Mouse (Mus musculus): ENCODE data around the gene Anapc16.
"Not testable (repeated sequence)": the region's sequence is repeated elsewhere in the genome, so short reads cannot be mapped to it uniquely, and the experiment has no call there.

Gene Anapc16

DNA sequence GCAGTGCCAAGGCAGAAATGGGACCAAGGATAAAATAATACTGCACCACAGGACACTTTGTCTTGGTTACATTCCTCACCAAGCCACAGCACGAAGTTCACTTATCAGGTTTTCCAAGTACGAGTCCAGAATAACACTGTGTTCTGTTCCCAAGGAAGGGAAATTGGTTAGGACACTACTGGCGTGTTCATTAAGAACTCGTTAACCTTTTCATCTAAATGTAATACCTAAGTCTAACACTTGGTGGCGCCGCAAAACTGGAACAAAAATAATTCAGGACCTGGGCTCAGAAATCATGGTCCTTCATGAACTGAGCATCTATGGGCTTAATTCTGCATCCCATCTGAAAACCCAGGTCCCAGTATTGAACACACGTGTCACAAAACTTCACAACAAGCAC, 5.3 kb downstream of the Anapc16 start:
- DNase-seq, result peak; percentile 87

DNA sequence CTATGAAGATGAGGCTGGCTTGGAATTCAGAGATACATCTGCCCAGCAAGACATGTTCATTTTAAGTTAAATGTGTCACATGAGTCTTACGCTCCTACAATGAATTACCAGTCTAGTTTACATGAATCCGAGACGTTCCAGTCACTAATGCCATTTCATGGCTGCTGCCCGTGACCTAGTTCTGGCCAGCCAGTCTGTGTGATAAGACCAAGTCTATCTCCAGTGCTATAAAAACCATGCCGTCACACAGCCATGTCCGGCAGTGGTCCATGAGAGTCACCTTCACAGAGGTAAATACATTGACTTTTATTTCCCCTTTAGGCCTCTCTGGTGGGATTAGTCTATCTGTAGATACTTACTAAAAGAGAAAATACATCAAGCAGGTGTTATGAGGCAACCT, 7.0 kb downstream of the Anapc16 start:
- DNase-seq, result no peak

DNA sequence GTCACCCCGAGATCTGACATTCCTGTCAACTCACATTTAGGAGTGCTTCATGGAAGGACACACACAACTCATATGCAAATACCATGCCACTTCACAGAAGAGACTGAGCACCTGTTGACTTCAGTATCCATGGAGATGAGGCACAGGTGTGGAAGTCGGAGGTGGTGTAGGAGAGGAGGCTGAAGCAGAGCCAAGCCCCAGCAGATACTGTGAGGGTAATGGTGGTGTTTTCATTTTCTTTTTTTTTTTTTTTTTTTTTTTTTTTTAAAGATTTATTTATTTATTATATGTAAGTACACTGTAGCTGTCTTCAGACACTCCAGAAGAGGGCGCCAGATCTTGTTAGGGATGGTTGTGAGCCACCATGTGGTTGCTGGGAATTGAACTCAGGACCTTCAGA, 9.1 kb downstream of the Anapc16 start:
- DNase-seq, result not testable (repeated sequence)

DNA sequence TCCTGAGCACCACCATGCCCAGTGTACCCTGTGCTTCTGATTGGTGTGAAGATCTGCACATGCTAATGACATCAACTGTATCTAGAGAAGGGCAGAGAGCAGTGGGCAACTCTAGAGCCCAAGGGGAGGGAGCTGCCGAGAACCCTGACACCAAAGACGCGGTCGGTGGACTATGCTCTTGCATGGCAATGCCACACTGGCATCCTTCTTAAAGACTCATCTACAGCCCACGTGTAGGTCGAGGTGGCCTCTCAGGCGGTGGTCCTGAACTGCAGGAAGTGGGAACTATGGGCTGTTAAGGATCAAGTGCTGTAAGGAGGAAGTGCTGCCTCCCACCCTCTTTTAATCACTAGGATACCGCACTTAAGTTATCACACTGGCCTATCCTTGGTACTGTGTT, 10.9 kb downstream of the Anapc16 start:
- DNase-seq, result no peak

DNA sequence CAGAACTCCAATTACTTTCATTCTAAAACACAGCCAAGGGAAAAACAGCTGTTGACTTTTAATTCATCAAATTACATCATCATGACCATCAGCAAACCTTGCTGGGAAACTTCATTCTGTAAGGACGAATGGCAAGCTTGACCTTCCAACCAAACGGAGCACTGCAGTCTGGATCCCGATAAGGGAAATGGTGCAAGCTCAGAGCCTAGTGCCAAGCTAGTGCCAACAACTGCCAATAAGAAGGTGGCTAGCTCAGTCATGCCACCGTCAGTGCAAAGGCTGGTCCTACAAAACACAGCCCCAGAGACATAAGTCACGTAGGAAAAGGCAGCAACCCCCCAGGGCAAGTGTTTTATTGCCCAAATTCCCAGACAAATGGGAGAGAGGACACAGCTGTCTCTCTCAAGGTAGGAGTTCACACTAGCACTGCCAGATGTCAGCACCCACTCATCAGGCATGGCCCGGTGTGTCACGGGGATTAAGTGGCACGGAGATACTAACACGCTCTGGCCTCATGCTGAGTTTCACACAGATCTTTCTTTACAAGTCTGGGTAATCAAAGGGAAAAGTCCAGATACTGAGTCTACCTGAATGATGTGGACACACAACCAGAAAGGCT, 11.6 kb downstream of the Anapc16 start:
- no peak for DNase-seq

DNA sequence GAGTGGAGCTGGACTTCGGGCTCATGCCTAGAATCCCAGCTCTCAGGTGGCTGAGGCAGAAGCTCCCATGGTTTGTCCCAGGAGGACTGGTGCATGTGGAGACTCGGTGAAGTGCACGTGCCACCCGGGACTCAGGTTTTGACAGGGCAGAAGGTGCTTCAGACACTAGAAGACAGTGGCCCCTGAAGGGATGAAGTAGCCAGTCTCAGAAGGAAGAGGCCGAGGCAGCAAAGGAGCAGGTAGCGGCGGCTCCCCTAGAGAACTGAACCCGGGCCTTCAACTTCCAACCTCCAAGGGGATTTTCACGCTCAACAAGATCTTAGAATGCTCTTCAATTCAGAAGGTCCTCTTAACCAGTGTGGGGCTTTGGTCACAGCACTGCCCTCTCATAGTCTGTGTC, 12.5 kb downstream of the Anapc16 start:
- DNase-seq, result no peak

DNA sequence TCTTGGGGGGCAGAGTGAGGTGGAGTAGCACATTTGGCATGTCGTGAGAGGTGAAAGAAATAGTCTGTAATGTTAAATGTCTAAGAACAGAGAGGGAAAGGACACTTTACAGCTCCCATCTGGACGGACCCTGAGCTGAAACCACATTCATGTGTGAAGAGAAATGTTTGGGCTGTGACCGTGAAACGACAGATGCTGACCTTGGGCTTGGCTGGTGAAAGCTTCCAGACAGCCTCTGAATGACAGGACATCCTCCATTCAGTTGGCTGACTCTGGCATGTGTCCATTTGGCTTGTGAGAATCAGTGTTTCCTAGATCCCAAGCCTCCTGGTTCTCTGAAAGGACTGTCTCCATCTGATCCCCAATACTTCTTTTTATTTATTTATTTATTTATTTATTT, 14.9 kb downstream of the Anapc16 start:
- no peak for DNase-seq

DNA sequence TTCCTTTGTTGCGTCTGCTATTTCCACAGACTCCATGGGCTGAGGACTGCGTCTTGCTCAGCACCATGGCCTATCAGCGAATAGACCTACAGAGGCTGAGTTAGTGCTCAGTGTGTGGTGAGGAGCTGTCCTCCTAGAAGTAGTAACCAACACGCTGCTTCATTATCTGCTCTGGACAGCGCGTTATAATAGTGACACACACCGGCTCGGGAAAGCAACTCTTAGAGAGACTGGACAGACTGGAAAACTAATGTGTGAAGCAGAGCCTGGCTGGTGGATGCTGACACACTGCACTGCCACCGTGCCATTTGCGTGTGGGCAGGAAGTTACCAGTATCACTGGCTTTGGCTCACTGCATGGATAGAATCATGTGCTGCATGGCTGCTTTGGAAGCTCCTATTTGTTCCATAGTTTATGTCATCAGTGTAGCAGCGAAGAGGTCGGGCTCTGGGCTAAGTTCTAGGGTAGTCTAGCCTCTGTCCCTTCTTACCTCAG, 20.5 kb downstream of the Anapc16 start:
- DNase-seq, result no peak

DNA sequence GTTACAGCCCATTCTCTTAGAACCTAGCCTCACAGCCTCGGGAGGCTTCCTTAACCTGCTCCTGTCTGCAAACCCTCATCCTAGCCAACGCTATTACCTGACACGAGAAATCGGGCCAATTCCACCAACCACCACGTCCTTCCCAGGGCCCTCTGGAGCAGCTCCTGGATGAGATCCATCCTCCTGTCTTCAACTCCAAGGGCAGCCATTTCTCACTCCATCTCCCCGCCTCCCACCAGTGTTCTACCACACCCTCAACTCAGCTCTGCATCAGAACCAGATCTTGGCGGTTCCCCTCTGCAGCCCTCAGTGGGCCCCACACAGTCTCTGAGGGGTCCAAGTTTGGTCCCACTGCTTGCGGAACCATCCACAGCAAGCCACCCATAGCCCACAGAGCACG, 21.1 kb downstream of the Anapc16 start:
- DNase-seq, result no peak

DNA sequence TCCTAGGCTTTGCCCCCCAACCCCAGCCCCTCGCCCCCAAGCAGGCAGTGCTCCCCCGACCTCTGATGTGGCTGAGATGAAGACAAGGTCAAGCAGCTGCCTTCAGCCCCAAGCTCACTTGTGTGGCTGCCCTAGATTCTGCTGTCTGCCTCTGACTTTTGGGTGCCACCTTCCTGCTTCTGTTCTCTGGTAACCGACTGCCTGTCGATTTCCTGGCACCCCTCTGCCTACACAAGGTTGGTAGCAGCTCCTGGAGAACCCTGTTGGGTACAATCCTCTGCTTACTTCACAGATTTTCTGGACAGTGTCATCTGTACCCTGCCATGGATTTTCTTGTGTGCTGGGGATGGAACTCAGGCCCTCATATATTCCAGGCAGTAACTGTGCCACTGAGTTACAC, 21.6 kb downstream of the Anapc16 start:
- no peak for DNase-seq

DNA sequence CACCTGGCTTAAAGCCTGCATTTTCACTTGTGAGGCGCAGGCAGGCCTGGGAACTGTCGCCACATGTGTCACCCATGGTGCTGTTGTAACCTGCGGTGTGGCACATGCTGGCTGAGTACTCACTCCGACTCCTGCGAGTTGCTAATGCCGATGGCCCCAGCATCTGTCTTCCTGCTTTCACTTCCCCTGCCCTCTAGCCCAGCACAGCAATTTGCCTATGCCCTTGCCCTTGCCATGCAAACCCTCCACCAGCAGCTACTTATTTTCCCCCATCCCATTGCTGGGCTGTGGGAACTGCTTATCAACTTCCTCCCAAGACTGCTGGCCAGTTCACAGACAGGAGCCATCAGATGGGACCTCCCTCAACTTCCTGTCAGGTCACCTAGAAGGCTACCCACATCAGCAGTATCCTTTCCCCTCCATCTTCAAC, 22.1 kb downstream of the Anapc16 start:
- DNase-seq, result no peak

DNA sequence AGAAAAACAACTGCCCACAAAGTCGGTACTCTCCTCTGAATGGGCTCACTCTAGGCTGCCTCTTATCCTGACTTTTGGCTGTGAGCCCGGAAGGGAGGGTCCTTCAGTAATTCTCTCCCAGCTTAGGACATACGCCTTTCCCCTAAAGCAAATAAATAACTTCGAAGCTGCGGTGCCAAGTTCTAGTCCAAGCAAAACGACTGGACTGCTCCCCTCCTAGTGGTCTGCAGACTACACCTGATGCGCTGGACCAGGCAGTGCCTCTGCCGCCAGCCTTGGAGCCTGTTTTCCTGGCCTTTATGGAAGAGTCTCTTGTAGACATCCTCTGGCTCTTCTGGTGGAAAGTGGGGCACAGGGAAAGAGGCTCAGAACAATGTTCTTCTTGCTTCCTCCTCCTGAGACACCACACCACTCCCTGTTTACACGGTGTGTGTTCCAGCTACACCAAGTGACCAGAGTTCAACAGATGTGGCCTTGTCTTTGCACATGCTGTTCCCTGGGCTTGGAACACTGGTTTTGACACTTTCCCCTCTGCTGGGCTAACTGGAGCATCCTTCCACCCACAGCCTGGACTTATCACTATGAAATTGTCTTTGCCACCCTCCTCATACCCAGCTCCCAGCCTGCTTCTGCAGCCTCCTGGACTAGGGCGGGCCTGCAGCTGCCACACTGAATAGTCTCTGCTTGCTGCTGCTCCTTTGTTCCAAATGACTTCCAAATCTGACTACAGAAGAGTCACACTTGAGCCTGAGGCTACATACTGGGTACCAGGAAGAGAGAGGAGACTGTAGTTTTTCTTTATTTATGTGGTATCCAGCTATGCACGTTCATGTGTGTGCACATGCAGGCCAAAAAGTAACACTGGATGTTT, 23.8 kb downstream of the Anapc16 start:
- peak; percentile 67 for DNase-seq

DNA sequence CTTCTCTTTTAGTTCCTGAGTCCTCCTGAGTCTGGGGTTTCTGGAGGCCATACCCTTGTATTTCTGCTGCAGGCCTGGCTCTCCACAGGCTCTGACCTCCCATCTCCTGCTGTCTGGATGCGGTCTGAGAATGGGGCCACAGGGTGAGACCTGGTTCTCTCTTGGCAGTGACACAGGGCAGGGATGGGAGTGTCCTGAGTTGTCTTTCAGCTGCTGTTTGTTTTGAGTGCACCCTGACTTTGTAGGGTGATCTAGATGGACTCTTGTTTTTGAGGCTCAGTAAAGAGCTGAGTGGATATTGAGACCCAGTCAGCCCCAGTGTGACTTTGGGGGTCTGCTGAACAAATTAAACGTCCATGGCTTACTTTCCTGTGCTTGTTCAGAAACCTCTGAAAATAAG, 24.5 kb downstream of the Anapc16 start:
- DNase-seq, result no peak

DNA sequence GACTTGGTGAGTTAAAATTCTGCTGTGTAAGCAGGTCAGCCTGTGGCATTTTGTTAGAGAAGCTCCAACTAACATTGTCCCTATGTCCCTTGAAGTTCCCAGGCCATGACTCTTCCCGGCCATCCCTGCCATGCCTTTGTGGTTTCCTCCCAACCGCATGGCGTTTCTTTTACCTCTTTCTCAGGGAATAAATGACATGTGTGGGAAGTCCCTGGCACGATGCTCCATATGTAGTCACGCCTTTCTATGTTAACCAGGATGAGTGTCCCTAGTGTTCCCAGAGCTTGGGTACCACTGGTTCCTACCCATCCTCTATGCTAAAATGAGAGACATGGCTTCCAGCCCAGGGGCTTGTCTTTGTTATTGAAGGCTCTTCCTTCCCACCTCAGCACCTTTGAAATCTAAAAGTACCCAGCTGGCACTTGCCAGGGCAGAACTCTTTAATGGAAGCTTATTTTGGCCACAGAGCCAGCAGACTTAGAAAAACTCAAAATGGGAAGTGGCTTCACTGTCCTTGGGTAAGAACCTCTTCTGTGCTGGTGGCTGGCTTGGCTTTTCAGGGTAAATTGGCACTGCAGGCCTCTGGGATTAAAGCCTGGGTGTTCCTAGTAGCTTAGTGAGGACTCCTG, 25.1 kb downstream of the Anapc16 start:
- DNase-seq, result no peak

DNA sequence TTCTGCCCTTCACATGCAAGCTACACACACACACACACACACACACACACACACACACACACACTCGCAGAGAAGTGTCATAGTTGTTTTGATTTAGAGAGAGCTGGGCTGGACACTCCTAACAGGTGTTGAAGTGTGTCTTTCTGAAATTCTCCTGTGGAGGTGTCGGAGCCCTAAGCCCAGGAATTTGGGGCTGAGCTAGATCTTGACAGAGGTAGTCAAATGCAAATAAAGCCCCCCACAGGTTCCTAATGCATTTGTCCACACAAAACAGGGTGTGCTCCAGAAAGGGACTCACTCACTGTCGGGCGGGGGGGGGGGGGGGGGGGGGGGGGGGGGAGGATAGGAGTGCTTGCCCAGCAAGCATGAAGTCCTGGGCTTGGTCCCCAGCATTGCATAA, 25.8 kb downstream of the Anapc16 start:
- DNase-seq, result no peak

DNA sequence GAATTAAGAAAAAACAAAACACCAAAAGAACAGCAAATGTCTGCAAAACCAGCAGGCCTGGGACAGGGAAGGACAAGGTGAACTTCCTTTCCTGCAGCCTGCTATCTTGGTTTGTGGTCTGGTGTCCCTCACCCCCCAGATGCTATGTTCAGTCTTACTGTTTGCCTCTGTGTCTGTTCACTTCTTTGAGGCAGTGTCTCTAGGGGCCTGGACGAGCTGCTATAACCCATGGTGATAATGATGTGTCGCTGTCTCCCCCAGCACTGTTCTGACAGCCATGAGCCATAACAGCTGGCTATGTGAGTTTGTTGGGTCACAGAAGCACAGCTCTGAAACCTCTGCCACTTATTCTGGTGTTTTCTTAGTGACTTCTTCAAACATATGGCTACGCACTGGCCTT, 28.1 kb downstream of the Anapc16 start:
- no peak for DNase-seq

DNA sequence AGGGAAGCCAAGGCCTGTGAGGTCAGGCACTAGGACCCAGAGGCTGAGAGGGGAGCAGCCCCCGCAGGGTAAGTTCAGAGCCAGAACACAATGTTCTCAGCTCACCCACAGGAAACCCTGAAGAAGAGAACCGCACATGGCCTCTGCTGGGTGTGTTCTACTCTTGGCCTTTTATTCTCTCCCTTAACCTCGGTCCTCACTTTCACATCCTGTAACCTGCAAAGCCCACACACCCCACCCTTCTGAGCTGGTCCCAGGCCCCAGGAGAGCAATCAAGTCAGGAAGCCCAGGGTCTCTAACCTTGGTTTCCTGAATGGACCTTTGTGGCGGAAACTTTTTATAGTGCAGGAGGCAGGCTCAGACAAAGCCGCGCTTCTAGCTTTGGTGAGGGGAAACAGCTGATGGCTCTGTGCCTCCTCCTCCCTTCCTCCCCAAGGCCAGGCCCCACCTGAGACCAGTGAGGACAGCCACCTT, 28.7 kb downstream of the Anapc16 start:
- peak; percentile 50 for DNase-seq

DNA sequence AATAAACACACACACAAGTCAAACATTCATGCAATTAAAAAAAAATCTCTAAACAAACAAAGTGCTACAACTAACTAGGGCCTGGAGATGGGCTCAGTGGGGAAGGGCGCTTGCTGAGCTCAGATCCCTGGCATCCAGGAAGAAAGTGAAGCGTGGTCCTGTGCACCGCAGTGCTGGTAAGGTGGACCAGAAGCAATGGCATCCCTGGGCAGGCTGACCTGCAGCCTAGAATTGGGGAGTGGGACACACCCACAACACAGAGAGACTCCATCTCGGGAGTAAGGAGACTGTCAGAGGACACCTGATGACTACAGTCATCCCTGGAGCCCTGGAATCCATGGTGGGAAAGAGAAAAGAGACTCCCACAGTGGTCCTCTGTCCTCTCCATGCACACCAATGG, 29.5 kb downstream of the Anapc16 start:
- no peak for DNase-seq

DNA sequence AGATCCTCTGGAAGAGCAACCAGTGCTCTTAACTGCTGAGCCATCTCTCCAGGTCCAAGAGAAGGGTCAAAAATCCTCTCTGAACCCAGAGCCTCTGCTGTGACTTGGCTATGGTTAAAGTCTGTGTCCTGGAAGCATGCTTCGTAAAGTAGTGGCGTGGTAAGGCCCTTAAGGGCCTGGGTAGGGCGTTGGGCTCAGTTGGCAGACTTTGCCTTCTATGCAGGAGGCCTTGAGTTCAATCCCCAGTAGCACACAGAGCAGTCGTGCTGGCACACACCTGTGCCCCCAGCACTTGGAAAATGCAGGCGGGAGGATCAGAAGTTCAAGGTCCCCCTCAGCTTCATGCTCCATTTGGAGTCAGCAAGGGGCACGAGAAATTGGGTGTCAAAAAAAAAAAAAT, 29.9 kb downstream of the Anapc16 start:
- DNase-seq, result no peak

DNA sequence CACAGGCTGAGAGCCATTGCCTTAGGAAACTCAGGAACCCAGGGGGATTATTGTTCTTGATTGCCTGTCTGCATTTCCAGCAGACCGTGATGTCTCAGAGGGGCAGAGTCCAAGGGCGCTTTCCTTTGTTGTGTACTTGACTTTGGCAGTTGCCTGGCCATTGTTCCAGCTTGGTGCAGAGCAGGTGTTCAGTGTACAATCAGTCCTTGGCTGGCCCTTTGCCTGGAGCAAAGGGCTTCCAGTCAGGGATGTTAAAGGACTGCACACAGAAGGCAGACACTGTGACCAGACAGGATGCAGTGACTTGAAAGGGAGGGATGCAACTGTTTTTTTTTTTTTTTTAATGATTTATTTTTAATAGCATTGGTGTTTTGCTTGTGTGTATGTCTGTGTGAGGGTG, 30.4 kb downstream of the Anapc16 start:
- peak; percentile 46 for DNase-seq

DNA sequence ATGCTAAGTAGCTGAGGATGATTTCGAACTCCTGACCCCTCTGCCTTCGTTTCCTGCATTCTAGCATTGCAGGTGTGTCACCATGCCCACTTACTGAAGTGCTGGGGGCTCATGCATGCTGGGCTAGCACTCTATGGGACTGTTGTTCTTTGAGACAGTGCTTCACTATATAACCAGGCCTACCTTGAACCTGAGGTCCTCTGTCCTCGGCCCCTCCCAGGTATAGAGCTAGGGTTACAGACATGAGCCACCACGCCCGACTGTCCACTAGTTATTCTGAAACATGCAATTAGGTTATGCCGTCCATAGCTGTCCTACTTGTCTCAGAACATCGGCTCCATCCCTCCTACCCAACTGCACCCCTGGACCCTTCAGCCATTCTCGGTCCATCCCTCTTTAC, 31.1 kb downstream of the Anapc16 start:
- no peak for DNase-seq

DNA sequence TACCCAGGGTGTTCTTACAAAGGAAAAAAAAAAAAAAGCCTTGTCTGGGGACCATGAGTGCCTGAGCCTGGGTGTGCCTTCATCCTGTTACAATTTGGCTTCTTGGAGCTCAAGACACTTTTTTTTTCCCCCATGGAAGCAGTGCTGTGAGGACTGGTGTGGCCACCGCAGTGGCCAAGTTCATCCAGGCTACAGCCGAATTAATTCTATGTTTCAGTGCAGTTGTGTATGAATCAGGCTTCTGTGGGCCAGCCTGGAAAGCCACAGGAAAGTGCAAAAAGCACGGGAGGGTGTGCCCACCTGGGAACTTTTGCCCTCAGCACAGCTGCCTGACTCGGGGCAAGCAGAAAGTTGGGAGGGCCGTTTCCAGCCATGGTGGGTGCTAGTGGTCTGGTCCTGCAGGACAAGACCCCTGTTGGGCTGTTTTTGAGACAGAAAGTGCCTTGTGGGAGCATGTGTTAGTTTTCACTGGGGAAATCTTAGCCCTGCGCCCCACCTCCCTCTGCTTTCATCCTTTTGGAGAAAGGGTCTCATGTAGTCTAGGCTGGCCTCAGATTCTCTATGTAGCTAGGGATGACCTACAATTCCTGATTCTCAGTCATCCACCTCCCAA, 32.4 kb downstream of the Anapc16 start:
- no peak for DNase-seq

DNA sequence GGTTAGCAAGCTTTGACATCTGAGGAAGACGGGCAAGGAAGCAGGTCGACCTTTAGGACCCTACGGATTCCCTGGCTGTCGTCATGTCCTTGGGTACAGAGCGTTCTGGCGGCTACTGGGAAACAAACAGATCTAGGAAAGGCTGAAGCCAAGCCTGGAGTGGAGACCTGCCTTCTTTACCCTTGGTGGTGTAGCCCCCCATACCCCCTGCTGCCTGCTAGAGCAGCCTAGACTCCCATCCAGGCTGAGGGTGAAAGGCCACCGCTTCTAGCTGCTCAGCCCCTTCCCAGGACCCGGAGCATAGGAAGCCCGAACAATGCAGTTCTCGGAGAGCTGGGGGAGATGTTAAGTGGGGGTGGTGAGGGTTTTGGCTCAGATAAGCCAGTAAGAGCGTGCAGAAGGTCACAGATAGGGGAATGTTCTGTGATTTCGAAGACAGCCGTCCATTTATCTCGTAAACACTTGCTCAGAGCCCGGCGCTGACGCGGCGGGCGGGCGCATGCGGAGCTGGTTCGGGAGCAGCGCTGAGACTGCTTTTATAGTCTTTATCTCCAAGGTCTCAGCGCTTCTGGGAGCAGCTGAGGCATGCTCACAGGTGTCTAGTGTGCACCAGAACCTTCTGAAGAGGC, 33.0 kb downstream of the Anapc16 start:
- DNase-seq, result peak; percentile 88

Data from retina, postnatal 1 day (tissue).